Mouse (Mus musculus) regulatory T cell (primary cell): ENCODE measurements around the gene Tmprss4.

ENCODE experiments used
- in situ Hi-C: fragments of 300-600 bp; cut with MboI, MseI; formaldehyde crosslinking; loops from one replicate; pipeline ENCODE4 v1.15.1; 2025; ENCODE audit warnings: high pct_unique_total_duplicates

The Tmprss4 gene

GRCm38 (mm10) chr9:45138191-45139032, 65.5 kb downstream of the Tmprss4 start, which contains the start of gene Scn4b:
Gene Scn4b, plus strand, starts transcription at chr9:45138395.
- in situ Hi-C loops, result no loop called here

GRCm38 (mm10) chr9:45136442-45137169, 67.3 kb downstream of the Tmprss4 start:
- in situ Hi-C loops, result no loop called here

GRCm38 (mm10) chr9:45133484-45134310, 70.2 kb downstream of the Tmprss4 start:
- in situ Hi-C loops, result loop anchor here (5.0 kb wide), 1 partner anchor 106 kb away; no protein-coding TSS in a partner anchor

- in situ Hi-C loops, result loop anchor here (5.0 kb wide), 1 partner anchor 103 kb away; no protein-coding TSS in a partner anchor
Measured at GRCm38 (mm10) chr9:45130119-45130518, 73.8 kb downstream of the Tmprss4 start.

GRCm38 (mm10) chr9:45126941-45127340, 77.0 kb downstream of the Tmprss4 start:
- in situ Hi-C loops, result no loop called here

GRCm38 (mm10) chr9:45125211-45125610, 78.7 kb downstream of the Tmprss4 start:
- in situ Hi-C loops, result no loop called here
